Mouse (Mus musculus) neural tube, embryonic 14.5 days (tissue): ENCODE measurements at regions not wholly inside any gene's neighbourhood (a gene's known extent, or its start where the extent isn't known, plus 50 kb on each side); places are given as distances from the start of the nearest gene placed in this dataset.

Experiments
- ATAC-seq: fragments of 200-750 bp; cut with Nextera tagmentation; 2 replicates; pipeline ENCODE4 v1.8.0; 2017; ENCODE audit warnings: low read depth, mild to moderate bottlenecking, moderate TSS enrichment, moderate library complexity
- H3K27ac ChIP-seq: fragments of 300-500 bp; sonication (generic); 2 replicates; pipeline ENCODE4 v1.5.1; 2014; ENCODE audit warnings: low read depth, mild to moderate bottlenecking, control low read depth, low read length, moderate library complexity, mixed read lengths
- H3K27me3 ChIP-seq: fragments of 300-500 bp; sonication (generic); 2 replicates; pipeline ENCODE4 v1.6.1; 2014; ENCODE audit warnings: low read length; ENCODE audit not compliant: control insufficient read depth, insufficient read depth
- H3K36me3 ChIP-seq: fragments of 300-500 bp; sonication (generic); 2 replicates; pipeline ENCODE4 v1.6.1; 2014; ENCODE audit warnings: low read length, mixed read lengths; ENCODE audit not compliant: control insufficient read depth, insufficient read depth
- H3K4me1 ChIP-seq: fragments of 300-500 bp; sonication (generic); 2 replicates; pipeline ENCODE4 v1.6.1; 2014; ENCODE audit warnings: low read length; ENCODE audit not compliant: control insufficient read depth, insufficient read depth
- H3K4me2 ChIP-seq: fragments of 300-500 bp; sonication (generic); 2 replicates; pipeline ENCODE4 v1.6.1; 2014; ENCODE audit warnings: mild to moderate bottlenecking, low read depth, low read length, control low read depth
- H3K4me3 ChIP-seq: fragments of 300-500 bp; sonication (generic); 2 replicates; pipeline ENCODE4 v1.5.1; 2014; ENCODE audit warnings: low read depth, low read length, control low read depth, mixed read lengths
- H3K9ac ChIP-seq: fragments of 300-500 bp; sonication (generic); replicated peaks from 2 replicates; pipeline ENCODE4 v1.6.1; 2014; ENCODE audit warnings: low read depth, mild to moderate bottlenecking, control low read depth, low read length, mixed read lengths
- H3K9me3 ChIP-seq: fragments of 300-500 bp; sonication (generic); 2 replicates; pipeline ENCODE4 v1.6.1; 2016; ENCODE audit warnings: low read length; ENCODE audit not compliant: control insufficient read depth
- WGBS: fragments of 180-500 bp; shearing (Covaris S2); extraction: QIAGEN DNeasy Blood & Tissue Kit; methylation state at CpG from one replicate; pipeline ENCODE4 v1.1.7; 2014; 5-methylcytosine and 5-hydroxymethylcytosine counted together

DNA sequence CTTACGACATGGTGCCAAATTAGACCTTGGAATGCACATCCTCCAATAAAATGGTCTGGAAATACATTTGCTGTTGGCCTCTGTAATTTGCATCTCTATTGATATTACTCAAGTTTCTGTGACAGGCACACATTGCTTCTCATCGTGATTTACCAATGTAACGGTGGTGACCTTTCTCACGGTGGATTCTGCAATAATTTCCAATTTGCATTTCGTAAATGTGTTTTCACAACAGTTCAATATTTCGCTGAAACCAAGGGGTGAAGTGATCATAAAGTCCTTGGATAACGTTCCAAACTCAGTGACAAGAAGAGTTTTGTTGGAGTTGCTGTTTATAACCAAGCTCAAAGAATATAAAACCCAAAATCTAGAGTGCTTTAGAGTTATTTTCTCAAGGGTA is 149.4 kb downstream of the Lrig3 start:
- no peak overlapping the region for H3K4me2 ChIP-seq
- H3K9ac ChIP-seq: no peak overlapping the region
- H3K4me1 ChIP-seq: no peaks in the 10 kb centered on the region
- 57% methylated on average over 7 of the region's 7 CpGs for WGBS
- no peak overlapping the region for H3K4me3 ChIP-seq
- H3K27ac ChIP-seq: no peak overlapping the region
- no peak for ATAC-seq
- no peaks in the 10 kb centered on the region for H3K9me3 ChIP-seq
- H3K27me3 ChIP-seq: no peaks in the 10 kb centered on the region
- no peaks in the 10 kb centered on the region for H3K36me3 ChIP-seq

DNA sequence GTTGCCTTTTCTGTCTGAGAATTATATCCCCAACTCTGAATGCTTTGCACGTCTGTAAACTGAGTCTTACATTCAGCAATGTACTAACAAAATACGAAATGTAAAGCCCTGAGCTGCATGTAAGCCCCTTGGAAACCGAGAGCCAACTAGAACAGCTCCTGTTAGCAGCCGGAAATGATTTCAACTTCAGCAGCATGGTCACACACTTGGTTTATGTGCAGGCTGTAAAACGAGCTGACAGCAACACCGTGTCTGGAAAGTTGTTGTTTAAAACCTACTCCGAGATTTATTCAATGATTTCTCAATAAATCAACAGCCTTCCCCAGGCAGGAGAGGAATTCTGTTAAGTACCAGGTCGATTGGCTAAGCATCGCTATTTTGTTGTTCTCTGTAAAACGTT is 155.7 kb downstream of the Lrig3 start:
- no peaks in the 10 kb centered on the region for H3K9me3 ChIP-seq
- no peaks in the 10 kb centered on the region for H3K4me1 ChIP-seq
- H3K4me3 ChIP-seq: no peak overlapping the region
- H3K27me3 ChIP-seq: no peaks in the 10 kb centered on the region
- no peaks in the 10 kb centered on the region for H3K36me3 ChIP-seq
- no peak overlapping the region for H3K9ac ChIP-seq
- 58% methylated on average over 10 of the region's 10 CpGs for WGBS
- ATAC-seq: no peak
- no peak overlapping the region for H3K27ac ChIP-seq
- H3K4me2 ChIP-seq: no peak overlapping the region

DNA sequence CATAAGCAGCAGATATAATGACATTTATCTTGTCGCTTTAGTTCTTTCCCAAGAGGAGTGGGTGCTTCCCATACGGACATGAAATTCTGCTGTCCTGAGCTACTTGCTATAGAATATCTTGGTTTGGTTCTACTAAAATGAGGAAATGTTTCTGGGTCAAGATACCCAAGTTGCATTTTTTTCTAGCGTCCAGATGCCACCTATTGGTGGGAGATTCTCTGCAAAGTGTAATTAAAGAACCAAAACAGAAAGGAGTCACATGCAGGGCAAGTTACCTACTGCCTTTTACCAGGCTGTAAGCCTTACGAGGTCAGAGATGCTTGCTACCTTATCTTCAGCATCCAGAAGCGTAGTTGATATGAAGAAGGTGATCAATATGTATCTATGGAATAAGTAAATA is 156.5 kb downstream of the Lrig3 start:
- Histone ChIP-seq H3K36me3 (no peaks in the 10 kb centered on the region), H3K27me3 (no peaks in the 10 kb centered on the region), H3K4me2 (no peak overlapping the region), H3K4me1 (no peaks in the 10 kb centered on the region), H3K9me3 (no peaks in the 10 kb centered on the region), H3K9ac (no peak overlapping the region), H3K4me3 (no peak overlapping the region), H3K27ac (no peak overlapping the region)
- WGBS: 88% methylated on average over 5 of the region's 5 CpGs
- ATAC-seq: no peak

DNA sequence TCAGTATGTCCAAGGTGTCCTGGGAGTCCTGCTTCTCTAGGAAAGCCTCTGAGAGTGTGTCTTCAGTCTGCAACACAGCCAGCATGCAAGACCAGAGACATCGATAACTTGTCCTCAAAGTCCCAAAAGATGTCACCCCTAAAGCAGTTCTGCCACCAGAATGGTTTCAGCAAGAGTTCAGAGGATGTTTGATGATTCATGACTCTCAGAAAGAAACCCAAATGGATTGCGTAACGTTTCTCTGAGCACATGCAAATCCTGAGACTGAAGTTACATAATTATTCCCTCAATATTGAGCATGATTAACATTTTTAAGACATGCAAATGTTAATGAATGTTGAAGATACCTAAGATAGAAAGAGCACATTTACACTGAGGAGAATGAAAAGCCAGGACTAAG is 167.2 kb downstream of the Lrig3 start:
- no peak overlapping the region for H3K4me3 ChIP-seq
- H3K27me3 ChIP-seq: no peaks in the 10 kb centered on the region
- no peaks in the 10 kb centered on the region for H3K9me3 ChIP-seq
- no peak overlapping the region for H3K9ac ChIP-seq
- H3K4me1 ChIP-seq: no peaks in the 10 kb centered on the region
- H3K27ac ChIP-seq: no peak overlapping the region
- H3K4me2 ChIP-seq: no peak overlapping the region
- no peaks in the 10 kb centered on the region for H3K36me3 ChIP-seq
- ATAC-seq: no peak
- WGBS: 87% methylated on average over 3 of the region's 3 CpGs

DNA sequence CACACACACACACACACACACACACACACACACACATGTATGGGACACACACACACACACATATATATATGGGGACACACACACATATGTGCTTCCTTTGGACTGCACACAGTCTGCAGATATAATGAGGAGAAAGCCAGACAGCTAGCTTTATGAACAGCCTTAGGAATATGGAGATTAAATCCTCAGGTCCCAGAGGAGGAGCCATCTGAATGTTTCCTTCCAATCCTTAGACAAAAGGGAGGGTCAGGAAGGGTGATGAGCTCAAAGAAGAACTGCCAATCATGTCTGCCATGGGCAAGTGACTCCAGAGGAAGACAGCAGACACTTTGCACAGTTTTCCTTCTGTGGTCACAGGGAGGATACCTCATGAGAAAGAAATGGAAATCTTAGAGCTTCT is 168.0 kb downstream of the Lrig3 start:
- Histone ChIP-seq H3K4me2 (no peak overlapping the region), H3K9ac (no peak overlapping the region), H3K9me3 (no peaks in the 10 kb centered on the region), H3K27me3 (no peaks in the 10 kb centered on the region), H3K27ac (no peak overlapping the region), H3K4me1 (no peaks in the 10 kb centered on the region), H3K4me3 (no peak overlapping the region), H3K36me3 (no peaks in the 10 kb centered on the region)
- no peak for ATAC-seq

DNA sequence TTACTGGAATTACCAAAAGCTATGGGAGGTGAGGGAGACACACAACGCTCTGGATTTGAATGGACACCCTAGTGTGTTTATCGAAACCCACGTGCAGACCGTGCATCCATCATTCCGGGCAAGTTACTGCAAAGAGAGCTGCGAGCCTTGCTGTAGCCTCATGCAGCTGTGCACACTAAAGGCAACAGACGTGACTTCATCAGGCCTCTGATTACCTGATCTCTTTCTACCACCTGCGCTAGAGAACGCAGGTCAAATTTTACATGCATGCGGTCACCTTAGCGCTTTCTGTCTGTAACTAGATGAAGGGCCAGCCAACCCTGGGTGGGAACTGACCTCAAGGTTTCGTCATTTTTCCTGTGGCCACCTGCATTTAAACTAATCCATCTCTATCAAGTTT is 172.6 kb downstream of the Lrig3 start:
- no peak overlapping the region for H3K9ac ChIP-seq
- H3K9me3 ChIP-seq: no peaks in the 10 kb centered on the region
- no peak overlapping the region for H3K4me3 ChIP-seq
- H3K27me3 ChIP-seq: no peaks in the 10 kb centered on the region
- no peak for ATAC-seq
- H3K4me2 ChIP-seq: no peak overlapping the region
- H3K4me1 ChIP-seq: no peaks in the 10 kb centered on the region
- H3K36me3 ChIP-seq: no peaks in the 10 kb centered on the region
- H3K27ac ChIP-seq: no peak overlapping the region
- WGBS: 95% methylated on average over 12 of the region's 12 CpGs

DNA sequence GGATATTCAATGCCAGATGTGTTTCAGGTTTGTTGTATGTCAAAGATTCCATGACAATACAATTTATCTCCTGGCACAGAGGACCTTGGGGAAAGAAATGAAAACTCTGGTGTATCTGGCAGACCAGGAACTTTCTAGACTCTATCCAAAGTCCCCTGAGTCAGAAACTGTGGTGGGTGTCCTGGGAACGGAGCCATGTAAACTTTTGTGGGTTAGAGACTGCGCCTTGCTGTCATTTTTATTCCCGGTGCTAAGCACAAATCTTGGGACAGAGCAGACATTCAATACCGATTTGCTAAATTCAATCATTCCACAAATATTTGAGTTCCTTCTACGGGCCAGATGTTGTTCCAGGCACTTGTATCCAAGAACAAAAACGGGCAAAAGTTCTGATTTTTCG is 175.6 kb downstream of the Lrig3 start:
- H3K4me2 ChIP-seq: no peak overlapping the region
- 86% methylated on average over 7 of the region's 7 CpGs for WGBS
- no peaks in the 10 kb centered on the region for H3K36me3 ChIP-seq
- ATAC-seq: no peak
- no peaks in the 10 kb centered on the region for H3K27me3 ChIP-seq
- H3K27ac ChIP-seq: no peak overlapping the region
- no peak overlapping the region for H3K9ac ChIP-seq
- no peak overlapping the region for H3K4me3 ChIP-seq
- no peaks in the 10 kb centered on the region for H3K9me3 ChIP-seq
- no peaks in the 10 kb centered on the region for H3K4me1 ChIP-seq

DNA sequence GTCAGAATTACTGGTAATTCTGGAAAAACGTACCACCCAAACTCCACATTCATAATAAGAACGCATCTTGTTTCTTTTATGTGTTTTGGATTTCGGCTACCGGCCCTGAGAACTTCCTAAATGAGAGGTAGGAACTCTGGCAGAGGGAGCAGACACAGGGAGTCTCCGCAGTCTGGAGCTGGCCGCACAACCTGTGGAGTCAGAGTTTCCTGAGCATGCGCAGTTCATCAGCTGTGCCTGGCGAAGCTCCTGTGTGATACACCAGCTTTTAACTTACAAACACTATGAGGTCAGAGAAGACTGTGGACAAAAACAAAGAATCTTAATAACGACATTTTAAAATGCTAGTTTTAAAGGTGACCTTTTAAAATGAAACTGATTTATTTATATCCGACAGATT is 177.9 kb downstream of the Lrig3 start:
- WGBS: 81% methylated on average over 10 of the region's 10 CpGs
- Histone ChIP-seq H3K27me3 (no peaks in the 10 kb centered on the region), H3K36me3 (no peaks in the 10 kb centered on the region), H3K4me3 (no peak overlapping the region), H3K4me1 (no peaks in the 10 kb centered on the region), H3K4me2 (no peak overlapping the region), H3K9me3 (no peaks in the 10 kb centered on the region), H3K9ac (no peak overlapping the region), H3K27ac (no peak overlapping the region)
- ATAC-seq: no peak

DNA sequence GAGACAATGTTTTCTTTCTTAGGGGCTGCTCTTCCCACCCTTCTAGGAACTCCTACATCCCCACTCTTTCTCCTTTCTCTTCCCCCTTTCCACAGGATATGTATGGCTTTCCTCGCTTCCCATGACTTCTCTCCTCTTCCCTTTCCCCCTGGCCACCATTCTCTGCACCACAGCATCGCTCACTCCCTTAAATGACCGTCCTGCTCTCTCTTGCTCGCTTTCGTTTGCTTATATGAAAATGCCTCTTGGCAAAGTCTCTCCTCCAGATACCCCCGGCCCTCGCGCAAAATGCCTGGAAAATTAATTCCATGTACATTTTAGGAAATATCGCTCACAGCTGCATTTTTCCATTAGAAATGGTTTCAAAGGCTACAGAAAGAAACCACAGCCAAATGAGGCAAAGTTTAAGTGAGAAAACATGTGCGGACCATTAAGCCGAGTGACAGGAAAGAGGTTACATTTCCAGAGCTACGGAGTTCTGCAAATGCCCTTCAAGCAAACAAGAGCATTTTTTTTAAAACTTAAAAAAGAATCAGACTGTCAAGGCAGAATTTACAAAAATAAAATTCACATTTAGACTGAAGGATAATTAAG is 178.7 kb downstream of the Lrig3 start:
- H3K36me3 ChIP-seq: no peaks in the 10 kb centered on the region
- H3K27ac ChIP-seq: no peak overlapping the region
- no peak overlapping the region for H3K4me3 ChIP-seq
- no peaks in the 10 kb centered on the region for H3K9me3 ChIP-seq
- 87% methylated on average over 12 of the region's 12 CpGs for WGBS
- no peak for ATAC-seq
- no peak overlapping the region for H3K4me2 ChIP-seq
- H3K9ac ChIP-seq: no peak overlapping the region
- no peaks in the 10 kb centered on the region for H3K4me1 ChIP-seq
- H3K27me3 ChIP-seq: no peaks in the 10 kb centered on the region

DNA sequence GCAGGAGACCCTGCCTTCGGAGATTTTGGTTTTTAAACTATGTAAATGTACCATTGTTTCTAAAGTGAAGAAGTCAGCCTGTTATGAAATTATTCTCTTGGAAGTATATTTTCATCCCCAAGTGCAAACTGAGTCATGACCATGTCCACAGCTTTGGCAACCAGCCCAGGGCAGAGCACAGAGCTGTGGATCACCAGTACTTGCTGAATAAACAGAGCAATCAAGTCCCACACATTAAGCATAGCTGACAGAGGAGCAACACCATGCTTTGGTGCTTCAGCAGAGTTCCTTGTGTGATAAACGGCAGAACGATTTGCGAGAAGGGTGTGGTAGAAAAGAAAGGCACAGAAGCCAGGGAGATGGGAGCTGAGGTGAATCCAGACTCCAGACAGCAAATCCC is 191.3 kb downstream of the Lrig3 start:
- H3K9me3 ChIP-seq: no peaks in the 10 kb centered on the region
- no peak for ATAC-seq
- 70% methylated on average over 4 of the region's 4 CpGs for WGBS

More for the DNA sequence above, 191.3 kb downstream of the Lrig3 start:
- H3K4me2 ChIP-seq: no peak overlapping the region
- H3K27me3 ChIP-seq: no peaks in the 10 kb centered on the region
- no peaks in the 10 kb centered on the region for H3K36me3 ChIP-seq
- H3K4me3 ChIP-seq: no peak overlapping the region
- no peak overlapping the region for H3K27ac ChIP-seq
- no peak overlapping the region for H3K9ac ChIP-seq
- H3K4me1 ChIP-seq: no peaks in the 10 kb centered on the region
